Mouse (Mus musculus) ovary, adult 18-20 months (tissue): ENCODE measurements around the gene Cd200r1.

Experiments
- DNase-seq: peaks from one replicate; pipeline ENCODE4 v3.0.0; 2022; ENCODE audit warnings: low spot score, mixed read lengths

The Cd200r1 gene

GRCm38 (mm10) chr16:44765555-44766319 lies at the start of gene Cd200r1:
Gene Cd200r1 (plus strand): TSS chr16:44765736.
- no peak for DNase-seq

GRCm38 (mm10) chr16:44716305-44717140 lies 49.0 kb upstream of the Cd200r1 start:
- DNase-seq: no peak

- no peak for DNase-seq
Measured at GRCm38 (mm10) chr16:44717141-44717634, 48.3 kb upstream of the Cd200r1 start.

GRCm38 (mm10) chr16:44717838-44718237 lies 47.7 kb upstream of the Cd200r1 start:
- DNase-seq: no peak

DNA sequence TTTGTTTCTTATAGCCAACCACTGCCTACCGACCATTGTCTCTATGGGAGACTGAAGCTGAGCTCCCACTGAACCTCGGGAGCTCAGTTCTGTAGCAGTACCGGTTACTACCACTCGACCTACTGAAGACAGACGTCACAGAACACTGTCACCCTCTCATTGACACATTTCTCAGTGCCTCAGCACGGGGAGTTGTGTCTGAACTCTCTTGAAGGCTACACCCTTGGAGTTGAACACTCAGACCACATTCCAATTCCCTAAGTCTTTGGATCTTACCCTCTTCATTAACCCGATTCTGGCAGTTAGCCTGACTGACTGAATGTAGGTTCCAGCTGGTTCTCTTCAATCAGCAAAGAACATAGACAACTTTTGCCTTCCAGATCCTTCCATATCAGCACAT lies 46.2 kb upstream of the Cd200r1 start:
- DNase-seq: no peak

- DNase-seq: no peak
Measured at GRCm38 (mm10) chr16:44720518-44720917, 45.0 kb upstream of the Cd200r1 start.

DNA sequence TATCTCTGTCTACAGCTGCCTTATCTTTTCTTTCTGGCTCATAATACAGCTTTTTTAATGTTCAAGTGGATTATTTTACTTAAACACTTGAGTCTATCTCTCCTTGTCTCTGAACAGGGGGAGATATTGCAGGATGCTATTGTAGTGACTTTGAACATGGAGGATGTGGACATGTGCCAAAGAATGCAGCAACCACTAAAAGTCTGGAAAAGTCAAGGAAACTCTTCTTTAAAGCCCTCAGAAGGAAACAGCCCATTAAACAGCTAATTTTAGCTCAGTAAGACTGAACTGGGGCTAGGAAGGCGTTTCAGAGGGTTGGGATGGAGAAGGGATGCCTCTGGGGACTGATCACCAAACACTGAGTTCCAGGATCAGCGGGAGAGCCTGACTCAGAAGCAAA lies 42.9 kb upstream of the Cd200r1 start:
- no peak for DNase-seq

DNA sequence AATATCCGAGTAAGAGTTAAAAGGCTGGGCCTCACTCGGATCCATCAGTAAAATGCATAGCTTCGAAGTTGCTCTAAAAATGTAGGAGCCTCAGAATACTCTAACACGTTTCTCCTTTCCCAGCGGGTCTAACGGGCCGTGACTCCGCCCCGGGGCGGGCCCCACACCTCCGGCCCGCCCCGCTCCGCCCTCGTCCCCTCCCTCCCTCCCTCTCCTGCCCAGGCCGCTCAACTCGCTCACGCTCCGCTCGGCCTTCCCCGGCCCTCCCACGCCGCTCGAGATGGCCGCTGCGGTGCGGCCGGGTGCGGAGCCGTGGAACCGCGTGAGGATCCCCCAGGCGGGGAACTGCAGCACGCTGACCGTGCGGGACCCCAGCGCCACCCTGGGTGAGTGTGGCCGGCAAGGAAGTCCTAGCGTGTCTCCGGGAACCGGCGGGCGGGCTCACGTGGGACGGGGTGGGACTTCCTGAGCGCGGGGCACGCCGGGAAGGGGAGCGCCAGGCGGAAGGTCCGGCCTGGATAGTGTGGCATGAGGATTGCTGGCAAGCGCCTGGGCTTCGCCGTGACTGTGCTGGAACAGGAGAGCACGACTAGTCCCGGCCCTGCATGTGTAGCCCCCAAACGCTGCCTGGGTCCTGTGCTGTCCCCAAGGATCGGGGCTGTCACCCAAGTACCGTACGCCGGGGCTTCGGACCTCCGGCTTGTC lies 41.3 kb upstream of the Cd200r1 start, which contains the start of gene Nepro:
TSS of gene Nepro (plus strand) at position 219 of the 705 bp plus-strand sequence.
- DNase-seq: peak; percentile 90

GRCm38 (mm10) chr16:44724847-44725246 lies 40.7 kb upstream of the Cd200r1 start:
- no peak for DNase-seq

DNA sequence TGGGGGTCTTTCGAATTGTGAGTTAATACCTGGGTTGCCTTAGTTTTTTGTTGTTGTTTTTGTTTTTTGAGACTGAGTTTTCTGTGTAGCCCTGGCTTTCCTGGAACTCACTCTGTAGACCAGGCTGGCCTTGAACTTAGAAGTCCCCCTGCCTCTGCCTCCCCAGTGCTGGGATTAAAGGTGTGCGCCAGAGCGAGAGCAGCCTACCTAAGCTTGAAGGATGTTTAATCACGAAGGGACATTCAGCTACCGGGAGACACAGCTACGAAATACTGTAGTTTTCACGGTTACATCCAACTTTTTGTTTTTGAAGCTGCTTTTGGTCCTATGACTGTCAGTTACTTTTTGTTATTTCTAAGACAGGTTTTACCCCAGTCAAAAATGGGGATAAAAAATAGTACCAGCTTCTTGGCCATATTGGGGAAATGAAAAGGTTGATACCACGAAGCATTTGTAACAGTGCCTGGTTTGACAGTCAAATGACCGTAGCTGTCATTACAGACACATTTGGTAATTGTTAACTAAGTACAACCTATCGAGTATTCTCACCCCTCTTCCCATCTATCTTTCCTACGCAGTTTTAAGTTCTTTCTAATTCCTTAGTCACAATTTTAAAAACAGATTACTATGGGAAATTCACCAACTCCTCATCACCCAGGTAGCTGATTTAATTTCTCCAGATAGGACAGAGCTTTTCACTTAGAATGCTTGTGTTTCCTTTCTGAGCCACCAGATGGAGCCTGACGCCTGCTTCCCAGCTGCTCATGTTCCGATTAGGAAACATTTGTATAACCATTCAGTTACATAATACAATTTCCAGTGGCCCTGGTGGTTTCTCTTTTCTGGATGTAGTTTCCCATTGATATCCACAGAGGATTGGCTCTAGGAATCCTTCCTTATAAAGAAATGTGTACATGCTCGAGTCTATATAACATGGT lies 40.0 kb upstream of the Cd200r1 start:
- peak; percentile 19 for DNase-seq

DNA sequence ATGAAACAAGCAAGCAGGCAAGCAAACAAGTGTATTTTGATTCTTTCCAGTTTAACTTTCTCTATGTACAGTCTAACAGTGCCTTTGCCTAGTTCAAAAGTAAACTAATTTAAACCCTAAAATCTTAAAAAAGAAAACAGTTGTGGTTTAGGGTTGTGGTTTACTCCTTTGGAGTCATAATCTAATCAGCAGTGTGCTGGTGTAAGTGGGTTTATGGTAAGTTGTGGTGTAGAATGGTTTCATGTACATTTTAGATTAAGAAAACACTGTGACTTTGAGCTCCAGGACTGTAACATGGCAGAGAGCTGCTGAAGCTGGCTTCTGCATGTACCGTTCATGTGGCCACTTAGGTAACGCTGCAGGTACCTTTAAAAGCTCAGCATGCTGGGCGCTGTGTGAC lies 38.0 kb upstream of the Cd200r1 start:
- DNase-seq: no peak

- no peak for DNase-seq
Measured at GRCm38 (mm10) chr16:44734059-44734458, 31.5 kb upstream of the Cd200r1 start.

DNA sequence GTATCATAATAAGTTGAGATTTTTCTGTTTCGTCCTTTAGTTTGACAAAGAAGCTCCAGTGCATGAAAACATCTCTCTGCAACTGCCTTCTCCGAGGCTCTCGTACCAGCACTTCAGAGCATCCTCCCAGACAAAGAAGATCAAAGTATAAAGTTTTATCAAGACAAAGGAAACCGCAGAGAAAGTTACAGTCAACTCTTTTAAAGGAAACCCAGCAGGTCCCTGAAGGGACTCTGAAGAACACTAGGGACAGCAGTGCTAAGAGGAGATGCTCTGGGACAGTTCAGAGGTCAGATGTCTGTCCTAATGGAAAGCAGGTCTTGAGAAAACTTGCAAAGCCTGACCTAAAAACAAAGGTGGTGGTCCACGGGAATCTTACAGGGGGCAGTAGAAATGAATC lies 29.9 kb upstream of the Cd200r1 start:
- DNase-seq: no peak

- DNase-seq: no peak
Measured at GRCm38 (mm10) chr16:44736118-44736517, 29.4 kb upstream of the Cd200r1 start.

GRCm38 (mm10) chr16:44742753-44743152 lies 22.8 kb upstream of the Cd200r1 start:
- no peak for DNase-seq

GRCm38 (mm10) chr16:44745471-44745865 lies 20.1 kb upstream of the Cd200r1 start:
- no peak for DNase-seq

- DNase-seq: peak; percentile 68
Measured at GRCm38 (mm10) chr16:44745866-44746562, 19.5 kb upstream of the Cd200r1 start, which contains the start of gene Gtpbp8. Gene Gtpbp8 (minus strand): TSS chr16:44746363.

DNA sequence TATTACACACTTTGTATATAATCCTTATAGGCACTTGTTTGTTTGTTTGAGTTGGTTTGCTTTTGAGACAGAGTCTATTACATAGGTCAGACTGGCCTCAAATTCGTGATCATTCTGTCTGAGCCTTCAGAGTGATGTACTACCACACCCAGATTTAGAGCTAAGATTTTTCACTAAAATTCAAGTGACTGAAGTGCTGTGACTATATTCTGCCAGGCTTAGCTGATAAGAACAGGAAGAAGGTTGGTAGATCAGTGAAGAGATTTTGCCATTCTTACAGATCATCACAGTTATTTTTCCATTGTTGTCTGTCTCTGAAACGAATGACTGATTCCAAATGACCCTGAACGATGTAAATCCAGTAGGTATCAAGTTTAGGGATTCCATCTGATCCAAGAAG lies 17.5 kb upstream of the Cd200r1 start:
- DNase-seq: no peak

DNA sequence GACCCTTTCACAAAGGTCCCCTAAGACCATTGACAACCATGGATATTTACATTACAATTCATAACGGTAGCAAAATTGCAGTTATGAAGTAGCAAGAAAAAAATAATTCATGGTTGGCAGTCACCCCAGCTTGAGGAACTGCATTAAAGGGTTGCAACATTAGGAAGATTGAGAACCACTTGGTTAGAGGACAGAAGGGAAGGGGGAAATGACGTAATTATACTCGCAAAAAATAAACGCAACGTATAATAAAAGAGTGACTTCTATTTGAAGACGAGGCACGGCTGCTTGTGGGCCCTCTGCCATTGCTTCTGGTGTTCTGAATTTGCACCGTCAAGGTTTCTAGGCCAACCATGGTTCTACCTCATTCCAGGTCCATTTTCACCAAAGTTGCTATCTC lies 7.8 kb upstream of the Cd200r1 start:
- no peak for DNase-seq

GRCm38 (mm10) chr16:44761811-44762210 lies 3.7 kb upstream of the Cd200r1 start:
- DNase-seq: no peak
